Mouse (Mus musculus) heart, adult 2 months (tissue): ENCODE measurements at regions not wholly inside any gene's neighbourhood (a gene's known extent, or its start where the extent isn't known, plus 50 kb on each side); places are given as distances from the start of the nearest gene placed in this dataset.

Experiments
- CTCF ChIP-seq: fragments of 200-600 bp; IDR thresholded peaks from 2 replicates; pipeline ENCODE4 v1.8.1; 2022; ENCODE audit warnings: antibody characterized with exemption, mild to moderate bottlenecking, moderate library complexity
- EP300 ChIP-seq: fragments of 200-500 bp; IDR thresholded peaks from 2 replicates; pipeline ENCODE4 v1.6.1; 2011; ENCODE audit warnings: low read depth, low read length, control low read depth; ENCODE audit not compliant: insufficient read depth
- POLR2A ChIP-seq: fragments of 200-500 bp; IDR thresholded peaks from 2 replicates; pipeline ENCODE4 v1.6.1; 2011; ENCODE audit warnings: mild to moderate bottlenecking, low read depth, low read length, control low read depth; ENCODE audit not compliant: insufficient read depth

GRCm38 (mm10) chr2:117010001-117010400, 111.2 kb upstream of the Spred1 start:
- TF ChIP-seq CTCF = no peak
- TF ChIP-seq POLR2A = no peak
- no peak for TF ChIP-seq EP300
